Mouse (Mus musculus) kidney, adult 2 months (tissue): ENCODE results near the gene Mrps34. TPM values are rescaled to one million over a fixed set of nuclear protein-coding genes. Genes with fewer than 3 reads are reported as not detected.
"Not testable (repeated sequence)": the region's sequence is repeated elsewhere in the genome, so short reads cannot be mapped to it uniquely, and the experiment has no call there.

ENCODE experiments used
- DNase-seq: peaks from one replicate; pipeline ENCODE4 v3.0.0; 2021
- H3K27ac ChIP-seq: fragments of 200-500 bp; 2 replicates; pipeline ENCODE4 v1.5.1; 2012; ENCODE audit warnings: low read depth, low read length, control low read depth, inconsistent platforms; ENCODE audit not compliant: insufficient read depth
- H3K27me3 ChIP-seq: fragments of 200-500 bp; replicated peaks from 2 replicates; pipeline ENCODE4 v1.6.1; 2012; ENCODE audit warnings: mild to moderate bottlenecking, moderate library complexity, low read length, inconsistent platforms; ENCODE audit not compliant: control insufficient read depth, insufficient read depth
- H3K36me3 ChIP-seq: fragments of 200-500 bp; 2 replicates; pipeline ENCODE4 v1.6.1; 2012; ENCODE audit warnings: mild to moderate bottlenecking, moderate library complexity, low read length, inconsistent platforms; ENCODE audit not compliant: control insufficient read depth, insufficient read depth
- H3K4me1 ChIP-seq: fragments of 200-500 bp; 2 replicates; pipeline ENCODE4 v1.6.1; 2011; ENCODE audit warnings: low read length; ENCODE audit not compliant: control insufficient read depth, insufficient read depth
- H3K4me3 ChIP-seq: fragments of 200-500 bp; 2 replicates; pipeline ENCODE4 v1.5.1; 2011; ENCODE audit warnings: mild to moderate bottlenecking, low read depth, low read length, control low read depth; ENCODE audit not compliant: insufficient read depth
- CTCF ChIP-seq: fragments of 200-500 bp; conservative IDR thresholded peaks from 2 replicates; pipeline ENCODE4 v1.5.1; 2011; ENCODE audit warnings: low read depth, mild to moderate bottlenecking, control low read depth, low read length, moderate library complexity, mixed read lengths; ENCODE audit not compliant: insufficient read depth, insufficient read length
- POLR2A ChIP-seq: fragments of 200-500 bp; IDR thresholded peaks from one replicate; pipeline ENCODE4 v1.6.1; 2011; ENCODE audit warnings: low read depth, low read length, control low read depth
- WGBS: fragments of 180-500 bp; shearing (Covaris S2); methylation state at CpG from one replicate; pipeline ENCODE4 v1.1.7; 2018; 5-methylcytosine and 5-hydroxymethylcytosine counted together
- polyA plus RNA-seq: library from polyadenylated mRNA; depleted of rRNA; stranded (reverse); fragments of >200 nt; gene quantifications from 2 replicates; pipeline ENCODE4 v1.2.3, GENCODE M21; 2012

The Mrps34 gene
- polyA plus RNA-seq, 1 experiment: 162 TPM

DNA sequence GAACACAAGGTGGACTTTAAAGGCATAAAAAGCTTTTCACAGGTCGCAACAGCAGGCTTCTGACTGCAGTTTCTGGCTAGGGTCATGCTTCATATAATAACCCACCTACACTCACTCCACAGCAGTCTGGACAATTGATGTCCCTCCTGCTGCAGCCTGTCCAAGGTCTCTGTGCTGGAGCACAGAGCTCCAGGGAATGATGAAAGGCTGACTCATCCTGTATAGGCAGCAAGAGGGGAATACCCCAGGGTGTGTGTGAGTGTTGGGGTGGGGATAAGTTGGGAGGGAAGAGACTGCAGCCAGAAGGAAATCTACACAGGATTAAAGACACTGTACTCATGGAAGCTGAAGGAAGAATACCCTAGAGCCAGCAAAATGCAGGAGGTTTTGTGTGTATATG is 34.6 kb downstream of the Mrps34 start:
- Histone ChIP-seq H3K4me3 (no peak overlapping the region), H3K4me1 (peaks cover 8% of the 10 kb centered on the region; the same call in 1 of the 2 replicates), H3K27ac (no peak overlapping the region), H3K36me3 (peaks cover 3% of the 10 kb centered on the region), H3K27me3 (no peaks in the 10 kb centered on the region)
- TF ChIP-seq POLR2A: no peak
- TF ChIP-seq CTCF: no peak
- DNase-seq: no peak
- 57% methylated on average over 1 of the region's 1 CpGs for WGBS

DNA sequence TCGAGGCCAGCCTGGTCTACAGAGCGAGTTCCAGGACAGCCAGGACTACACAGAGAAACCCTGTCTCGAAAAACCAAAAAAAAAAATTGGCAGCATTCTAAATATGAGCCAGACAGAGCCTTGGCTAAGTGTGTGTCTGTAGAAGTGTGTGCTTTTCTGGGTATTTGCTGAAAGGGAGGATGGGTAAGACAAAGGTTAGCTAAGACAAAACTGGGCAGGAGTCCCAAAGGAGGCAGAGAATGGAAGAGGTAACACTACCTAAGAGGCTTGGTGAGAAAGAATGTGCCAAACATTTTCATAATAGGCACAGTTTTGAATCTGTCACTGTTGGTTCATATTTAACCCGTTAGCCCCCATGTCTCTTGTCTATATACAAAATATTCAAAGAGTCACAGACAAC is 37.5 kb downstream of the Mrps34 start:
- DNase-seq: peak; percentile 82
- WGBS: 71% methylated on average over 4 of the region's 4 CpGs
- no peak overlapping the region for H3K27ac ChIP-seq
- no peak overlapping the region for H3K4me3 ChIP-seq
- TF ChIP-seq CTCF (no peak), POLR2A (no peak)
- peaks cover 2% of the 10 kb centered on the region for H3K36me3 ChIP-seq
- H3K27me3 ChIP-seq: no peaks in the 10 kb centered on the region
- peaks cover 17% of the 10 kb centered on the region for H3K4me1 ChIP-seq

DNA sequence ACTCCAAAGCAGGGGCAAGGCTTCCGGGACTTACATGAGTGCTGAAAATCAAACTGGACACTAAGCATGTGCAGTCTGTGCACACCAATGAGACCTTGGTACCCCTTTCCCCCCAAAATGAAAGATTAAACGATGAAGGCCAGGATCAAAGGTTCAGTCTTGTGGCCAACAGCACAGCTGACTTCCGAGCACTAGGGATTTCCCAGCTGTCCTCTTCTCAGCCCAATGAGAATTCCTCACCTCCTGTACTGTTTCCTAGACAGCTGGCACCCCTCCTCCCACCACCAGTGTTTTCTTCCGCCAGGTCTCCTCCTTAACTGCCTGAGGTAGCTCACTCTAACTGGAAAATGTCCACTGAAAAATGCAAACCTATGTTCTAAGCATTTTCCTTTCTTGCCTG is 38.2 kb downstream of the Mrps34 start:
- H3K27me3 ChIP-seq: no peaks in the 10 kb centered on the region
- DNase-seq: no peak
- H3K36me3 ChIP-seq: no peaks in the 10 kb centered on the region
- no peak overlapping the region for H3K4me3 ChIP-seq
- H3K27ac ChIP-seq: no peak overlapping the region
- TF ChIP-seq CTCF (no peak), POLR2A (no peak)
- peaks cover 17% of the 10 kb centered on the region for H3K4me1 ChIP-seq
- WGBS: 51% methylated on average over 4 of the region's 4 CpGs

DNA sequence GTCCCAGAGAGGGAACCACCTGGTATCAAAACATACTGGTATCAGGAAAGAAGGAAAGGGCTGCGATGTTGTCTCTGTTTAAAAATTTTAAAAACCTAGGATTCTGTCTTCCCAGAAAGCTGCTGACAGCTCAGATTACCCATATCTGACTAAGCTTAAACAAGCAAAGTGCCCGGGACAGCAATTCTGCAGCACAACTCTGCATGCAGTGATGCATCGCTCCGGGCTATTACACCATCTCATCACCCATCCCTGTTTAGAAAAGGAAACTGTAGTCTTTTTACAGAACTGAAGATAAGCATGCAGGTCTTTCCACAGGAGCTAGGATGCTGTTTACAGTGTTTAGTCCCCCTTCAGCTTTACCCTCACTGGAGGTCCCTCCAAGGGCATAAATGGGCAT is 40.0 kb downstream of the Mrps34 start:
- DNase-seq: no peak
- WGBS: 50% methylated on average over 4 of the region's 4 CpGs
- H3K4me1 ChIP-seq: peaks cover 17% of the 10 kb centered on the region
- TF ChIP-seq POLR2A: no peak
- TF ChIP-seq CTCF: no peak
- no peak overlapping the region for H3K4me3 ChIP-seq
- H3K36me3 ChIP-seq: no peaks in the 10 kb centered on the region
- H3K27ac ChIP-seq: no peak overlapping the region
- H3K27me3 ChIP-seq: no peaks in the 10 kb centered on the region

DNA sequence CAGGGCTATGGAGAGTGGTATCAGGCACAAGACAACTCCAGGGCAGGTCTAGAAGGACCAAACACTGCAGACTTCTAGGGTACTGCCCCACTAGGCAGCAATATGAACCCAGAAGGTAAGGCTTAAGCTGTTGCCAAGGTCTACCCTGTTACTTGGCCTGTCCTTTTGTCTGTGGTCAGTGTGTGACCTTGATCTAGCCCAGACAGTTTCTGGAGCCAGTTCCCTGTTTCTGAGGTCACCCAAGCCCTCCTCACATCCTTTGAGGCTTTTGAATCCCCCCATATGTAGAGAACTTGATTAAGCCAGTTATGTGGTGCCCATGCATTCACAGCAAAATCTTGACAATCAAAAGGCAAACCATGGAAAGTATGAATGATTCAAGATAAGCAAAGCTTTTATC is 40.8 kb downstream of the Mrps34 start:
- Histone ChIP-seq H3K36me3 (no peaks in the 10 kb centered on the region), H3K4me3 (peak overlapping the region; percentile 30), H3K27ac (no peak overlapping the region), H3K27me3 (no peaks in the 10 kb centered on the region), H3K4me1 (peaks cover 17% of the 10 kb centered on the region)
- TF ChIP-seq POLR2A (no peak), CTCF (no peak)
- no peak for DNase-seq

DNA sequence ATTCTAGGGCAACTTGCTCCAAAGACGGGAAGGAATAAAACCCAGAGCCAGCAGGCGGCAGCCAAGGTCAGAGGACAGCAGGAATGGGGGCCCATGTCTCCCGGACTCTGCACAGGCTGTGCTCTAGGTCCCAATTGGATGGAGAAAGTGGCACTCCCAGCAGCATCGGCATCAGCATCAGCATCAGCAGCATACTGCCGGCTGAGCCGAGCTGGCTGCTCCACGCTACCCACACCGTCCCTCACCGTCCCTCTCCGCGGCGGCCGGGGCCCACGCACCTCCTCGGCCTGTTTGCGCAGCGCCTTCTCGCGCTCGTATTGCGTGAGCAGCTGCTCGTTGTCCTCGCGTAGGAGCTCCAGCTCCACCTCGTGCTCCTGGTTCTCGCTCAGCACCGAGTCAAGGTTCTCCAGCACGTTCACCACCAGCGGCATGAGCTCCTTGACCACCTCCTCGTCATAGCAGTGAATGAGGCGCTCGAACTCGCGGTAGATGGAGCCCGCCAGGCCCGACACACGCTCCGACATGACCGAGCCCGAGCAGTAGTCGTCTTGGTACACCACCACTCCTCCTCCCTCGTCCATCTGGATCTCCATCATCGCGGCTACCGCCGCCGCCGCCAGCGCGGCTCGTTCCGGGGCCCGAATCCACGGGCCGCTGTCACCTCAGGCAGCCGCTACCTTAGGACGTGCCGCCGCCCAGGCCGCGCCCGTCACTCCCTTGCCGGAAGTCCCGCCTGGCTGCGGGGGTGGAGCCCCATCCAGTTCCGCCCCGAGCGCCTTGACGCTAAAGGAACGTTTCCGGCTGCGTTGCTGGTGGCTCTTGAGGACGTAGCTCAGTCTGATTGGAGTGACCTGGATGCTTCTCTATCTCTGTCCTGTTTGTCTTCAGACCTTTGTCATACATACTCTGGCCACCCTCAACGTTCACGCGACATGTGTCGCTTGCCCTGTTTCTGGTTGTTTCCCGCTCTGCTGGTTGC is 41.6 kb downstream of the Mrps34 start, which contains the start of gene Mapk8ip3:
Mapk8ip3 (minus strand) TSS at position 719 of the 979 bp plus-strand sequence.
- H3K27me3 ChIP-seq: no peaks in the 10 kb centered on the region
- H3K4me3 ChIP-seq: peak within 1 kb of the TSS; percentile 87
- peak; percentile 96 for DNase-seq
- peak within 1 kb of the TSS; percentile 64 for H3K27ac ChIP-seq
- TF ChIP-seq POLR2A: peak; percentile 13
- TF ChIP-seq CTCF: 0 out of 2 replicates have a peak, but pooled peaks have one; percentile 23
- under 1% methylated on average over 78 of the region's 78 CpGs for WGBS
- peaks cover 17% of the 10 kb centered on the region for H3K4me1 ChIP-seq
- H3K36me3 ChIP-seq: no peaks in the 10 kb centered on the region

DNA sequence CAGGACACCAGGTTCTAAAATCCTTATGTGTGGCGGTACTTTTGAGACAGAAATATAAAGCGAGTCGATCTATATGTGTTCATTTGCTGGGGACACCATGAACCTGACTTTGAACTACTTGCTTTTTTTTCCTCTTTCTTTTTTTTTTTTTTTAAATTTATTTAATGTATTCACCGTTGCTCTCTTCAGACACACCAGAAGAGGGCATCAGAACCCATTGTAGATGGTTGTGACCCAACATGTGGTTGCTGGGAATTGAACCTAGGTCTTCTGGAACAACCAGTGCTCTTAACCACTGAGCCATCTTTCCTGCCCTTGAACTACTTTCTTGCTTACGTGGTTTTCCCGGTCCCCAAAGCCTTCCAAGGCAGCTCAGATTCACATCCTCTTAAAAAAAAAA is 42.4 kb downstream of the Mrps34 start:
- H3K27me3 ChIP-seq: no peaks in the 10 kb centered on the region
- peak overlapping the region; percentile 87 for H3K4me3 ChIP-seq
- TF ChIP-seq CTCF (no peak), POLR2A (no peak)
- H3K36me3 ChIP-seq: no peaks in the 10 kb centered on the region
- no peak for DNase-seq
- WGBS: 39% methylated on average over 6 of the region's 6 CpGs
- peaks cover 17% of the 10 kb centered on the region for H3K4me1 ChIP-seq
- H3K27ac ChIP-seq: peak overlapping the region; percentile 64

DNA sequence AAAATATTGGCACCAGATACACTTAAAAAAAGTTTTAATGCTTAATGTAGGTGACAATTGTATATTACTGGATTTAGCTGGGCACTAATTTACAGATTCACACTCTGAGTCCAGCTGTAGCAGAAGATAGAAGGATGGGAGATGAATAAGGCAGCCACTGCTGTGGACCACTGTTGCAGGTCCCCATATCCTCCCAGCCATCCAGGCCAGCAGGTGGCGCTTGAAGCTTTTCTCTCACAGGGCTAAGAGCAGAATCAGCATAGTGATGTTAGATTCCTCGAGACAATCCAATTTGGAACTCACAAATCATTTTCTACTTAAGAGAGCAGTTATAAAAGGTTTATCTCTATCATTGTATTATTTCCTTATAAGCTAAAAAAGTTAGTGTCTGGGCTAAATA is 47.5 kb downstream of the Mrps34 start:
- TF ChIP-seq CTCF: peak; percentile 57
- not testable (repeated sequence) for H3K4me3 ChIP-seq, H3K27ac ChIP-seq, H3K36me3 ChIP-seq, H3K4me1 ChIP-seq, H3K27me3 ChIP-seq
- DNase-seq: peak; percentile 70
- WGBS: 1% methylated on average over 2 of the region's 2 CpGs
